Mouse (Mus musculus) limb, embryonic 10.5 days (tissue): ENCODE data around the gene Grik4. TPM values are rescaled to one million over a fixed set of nuclear protein-coding genes. Genes with fewer than 3 reads are reported as not detected.
"Not testable (repeated sequence)": the region's sequence is repeated elsewhere in the genome, so short reads cannot be mapped to it uniquely, and the experiment has no call there.

ENCODE experiments used
- DNase-seq: peaks from one replicate; pipeline ENCODE4 v3.0.0-alpha.2; 2017; ENCODE audit warnings: low spot score
- H3K27ac ChIP-seq: fragments of 300-500 bp; sonication (generic); 2 replicates; pipeline ENCODE4 v1.5.1; 2016; ENCODE audit warnings: mild to moderate bottlenecking
- H3K27me3 ChIP-seq: fragments of 300-500 bp; sonication (generic); 2 replicates; pipeline ENCODE4 v1.6.1; 2016; ENCODE audit warnings: low read depth, mild to moderate bottlenecking; ENCODE audit not compliant: poor library complexity, severe bottlenecking
- H3K36me3 ChIP-seq: fragments of 300-500 bp; sonication (generic); 2 replicates; pipeline ENCODE4 v1.6.1; 2016; ENCODE audit warnings: mild to moderate bottlenecking, moderate library complexity
- H3K4me1 ChIP-seq: fragments of 300-500 bp; sonication (generic); 2 replicates; pipeline ENCODE4 v1.6.1; 2016
- H3K4me3 ChIP-seq: fragments of 300-500 bp; sonication (generic); 2 replicates; pipeline ENCODE4 v1.5.1; 2016; ENCODE audit warnings: mild to moderate bottlenecking, moderate library complexity
- H3K9me3 ChIP-seq: fragments of 300-500 bp; sonication (generic); replicated peaks from 2 replicates; pipeline ENCODE4 v1.6.1; 2016; ENCODE audit warnings: mild to moderate bottlenecking
- WGBS: fragments of 180-500 bp; shearing (Covaris S2); methylation state at CpG from one replicate; pipeline ENCODE4 v1.1.7; 2016; 5-methylcytosine and 5-hydroxymethylcytosine counted together
- polyA plus RNA-seq: library from polyadenylated mRNA; unstranded; fragments of >200 nt; fragmentation: Nextera tagmentation; extraction: Ambion mirVana; gene quantifications from 2 replicates; pipeline ENCODE4 v1.2.1, GENCODE M21; 2016

Grik4 gene
- polyA plus RNA-seq, 1 experiment from 2014 or later: 2.2 TPM

DNA sequence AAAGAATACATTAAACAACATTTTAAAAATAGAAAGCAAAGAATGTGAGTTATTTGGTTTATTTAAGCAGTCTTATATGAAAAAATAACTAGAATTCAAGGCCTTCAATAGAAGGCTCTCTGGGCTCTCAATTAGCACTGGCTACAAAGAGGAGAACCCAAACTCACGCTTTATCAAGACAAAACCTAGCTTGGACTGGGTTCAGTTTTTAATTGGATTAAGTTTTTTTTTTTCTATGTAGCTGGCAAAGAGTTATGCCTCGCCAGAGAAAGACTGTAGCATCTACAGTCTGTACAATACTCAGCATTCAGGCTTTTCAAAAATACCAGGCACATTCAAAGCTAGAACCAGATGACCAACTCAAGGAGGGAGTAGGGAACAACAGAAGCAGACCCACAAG lies 158.0 kb downstream of the Grik4 start:
- H3K27ac ChIP-seq: no peak overlapping the region
- 87% methylated on average over 2 of the region's 2 CpGs for WGBS
- no peak overlapping the region for H3K4me3 ChIP-seq
- H3K4me1 ChIP-seq: peaks cover 28% of the 10 kb centered on the region
- no peaks in the 10 kb centered on the region for H3K36me3 ChIP-seq
- H3K9me3 ChIP-seq: no peaks in the 10 kb centered on the region
- DNase-seq: no peak
- H3K27me3 ChIP-seq: peaks cover 15% of the 10 kb centered on the region; the same call in 1 of the 2 replicates

DNA sequence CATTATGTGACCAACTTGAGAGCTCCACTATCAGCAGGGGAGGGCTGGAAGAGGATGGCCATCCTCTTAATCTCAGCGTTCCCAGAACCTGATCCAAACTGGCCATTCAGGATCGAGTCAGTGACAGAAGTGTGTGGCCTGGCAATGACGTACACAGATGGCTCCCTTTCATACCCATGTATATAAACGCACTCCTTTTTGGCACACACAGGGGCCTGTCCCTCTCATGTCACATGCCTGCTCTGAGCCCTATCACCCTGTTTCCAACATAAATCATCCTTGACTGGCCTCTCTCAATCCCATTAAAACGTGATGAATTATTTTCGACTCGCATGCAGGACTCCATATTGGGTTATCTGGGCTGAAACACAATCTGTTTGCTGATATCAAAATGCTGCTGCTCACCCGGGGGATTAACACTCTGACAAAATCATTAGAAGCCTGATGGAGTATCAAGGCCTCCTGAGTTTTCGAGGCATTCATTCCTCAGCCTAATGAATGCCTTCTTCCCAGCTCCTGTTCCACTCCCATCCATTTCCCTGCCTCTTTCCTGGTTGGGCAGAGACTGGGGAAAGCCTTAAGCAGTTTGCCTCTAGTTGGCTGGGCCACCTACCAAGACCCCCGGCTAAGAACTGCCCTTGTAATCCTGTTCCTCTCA lies 159.0 kb downstream of the Grik4 start:
- Histone ChIP-seq H3K9me3 (no peaks in the 10 kb centered on the region), H3K36me3 (no peaks in the 10 kb centered on the region), H3K27ac (no peak overlapping the region), H3K4me1 (peaks cover 28% of the 10 kb centered on the region), H3K4me3 (no peak overlapping the region), H3K27me3 (peaks cover 10% of the 10 kb centered on the region; the same call in 1 of the 2 replicates)
- WGBS: 64% methylated on average over 10 of the region's 10 CpGs
- DNase-seq: no peak

DNA sequence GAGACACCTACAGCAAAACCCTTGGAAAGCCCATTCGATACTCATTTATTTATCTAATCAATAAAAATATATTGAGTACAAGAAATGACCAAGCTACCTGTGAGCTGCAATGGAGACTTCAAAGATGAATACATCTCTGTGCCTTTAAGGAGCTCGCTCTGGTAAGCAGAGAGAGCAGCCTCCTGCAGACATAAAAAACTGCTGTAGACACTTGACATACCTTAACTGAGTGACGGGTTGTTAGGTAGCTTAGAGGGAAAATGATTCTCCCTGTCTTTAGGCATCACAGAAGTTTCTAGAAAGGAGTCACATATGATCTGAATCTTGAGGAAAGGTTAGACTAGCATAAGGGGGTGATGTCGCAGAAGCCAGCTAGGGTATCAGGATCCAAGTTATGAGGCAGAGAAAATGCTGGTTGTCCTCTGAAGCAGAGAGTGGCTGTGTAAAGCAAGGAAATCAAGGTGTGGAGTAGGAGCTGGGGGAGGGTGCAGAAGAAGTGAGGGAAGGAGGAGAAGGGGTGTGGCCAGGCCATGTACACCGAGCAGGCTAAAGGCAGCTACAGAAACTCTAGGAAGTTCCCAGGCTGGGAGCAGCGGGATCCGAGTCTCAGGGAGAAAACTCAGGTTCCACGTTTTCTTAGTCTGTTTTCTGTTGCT lies 160.9 kb downstream of the Grik4 start:
- no peak for DNase-seq
- Histone ChIP-seq H3K27ac (no peak overlapping the region), H3K4me3 (no peak overlapping the region), H3K27me3 (peaks cover 15% of the 10 kb centered on the region; the same call in 1 of the 2 replicates), H3K36me3 (no peaks in the 10 kb centered on the region), H3K9me3 (no peaks in the 10 kb centered on the region), H3K4me1 (peaks cover 38% of the 10 kb centered on the region)
- 52% methylated on average over 8 of the region's 8 CpGs for WGBS

DNA sequence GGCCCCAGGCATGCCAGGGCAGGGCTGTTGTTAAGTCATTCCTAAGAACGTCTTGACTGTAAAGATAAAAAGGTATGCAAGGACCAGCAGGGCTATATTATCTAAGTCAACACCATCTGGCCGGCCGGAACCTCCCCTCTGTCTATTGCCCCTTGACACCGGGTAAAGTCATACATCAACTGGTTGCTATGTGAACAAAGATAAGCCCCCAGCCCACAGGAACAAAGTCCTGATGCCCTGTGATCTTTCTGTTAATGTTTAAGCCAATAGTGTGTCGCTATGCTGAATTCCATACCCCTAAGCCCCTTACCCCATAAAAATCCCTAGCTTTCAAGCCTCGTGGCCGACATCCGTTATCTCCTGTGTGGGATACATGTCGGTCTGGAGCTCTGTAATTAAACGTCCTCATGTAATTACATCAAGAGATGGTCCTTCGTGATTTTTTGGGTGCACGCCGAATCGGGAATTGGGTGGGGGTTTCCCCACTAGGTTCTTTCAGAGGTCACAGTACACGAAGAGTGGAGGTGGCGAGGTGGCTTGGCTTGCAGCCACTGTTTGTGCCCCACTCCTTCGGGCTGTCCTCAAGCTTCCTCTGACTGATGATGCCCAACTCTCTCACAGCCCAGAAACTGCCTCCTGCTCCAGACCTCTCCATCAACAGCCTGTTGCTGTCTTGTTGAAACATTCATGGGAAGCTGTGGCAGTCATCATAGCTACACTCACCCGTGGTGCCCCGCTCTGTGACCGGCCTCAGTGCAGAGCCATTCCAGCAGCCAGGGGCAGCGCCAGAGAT lies 165.6 kb downstream of the Grik4 start:
- Histone ChIP-seq H3K27ac (peak overlapping the region; percentile 65), H3K27me3 (peaks cover 34% of the 10 kb centered on the region), H3K4me1 (peaks cover 64% of the 10 kb centered on the region)
- not testable (repeated sequence) for H3K9me3 ChIP-seq, H3K4me3 ChIP-seq, H3K36me3 ChIP-seq, DNase-seq
- 26% methylated on average over 21 of the region's 21 CpGs for WGBS

DNA sequence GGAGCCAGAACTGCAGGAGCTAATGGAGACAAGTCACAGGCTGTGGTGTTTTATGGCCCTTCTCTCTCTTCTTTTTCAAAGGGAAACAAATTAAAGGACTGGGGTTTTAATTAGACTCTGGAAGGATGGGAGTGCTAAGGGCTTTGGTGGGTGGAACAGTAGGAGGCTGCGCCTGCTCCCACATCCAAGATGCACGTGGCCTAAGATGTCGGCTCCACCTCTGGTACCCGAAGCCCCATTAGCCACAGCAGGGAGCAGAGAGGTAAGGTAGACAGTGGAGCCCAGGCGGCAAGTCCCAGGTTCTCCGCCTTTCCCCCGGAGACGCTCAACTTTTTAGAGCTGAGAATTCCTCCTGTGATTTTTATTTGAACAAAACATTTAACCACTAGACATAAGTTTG lies 166.4 kb downstream of the Grik4 start:
- 20% methylated on average over 8 of the region's 8 CpGs for WGBS
- Histone ChIP-seq H3K4me3 (no peak overlapping the region), H3K36me3 (no peaks in the 10 kb centered on the region), H3K4me1 (peaks cover 58% of the 10 kb centered on the region), H3K27ac (peak overlapping the region; percentile 37), H3K27me3 (peaks cover 34% of the 10 kb centered on the region), H3K9me3 (no peaks in the 10 kb centered on the region)
- no peak for DNase-seq

DNA sequence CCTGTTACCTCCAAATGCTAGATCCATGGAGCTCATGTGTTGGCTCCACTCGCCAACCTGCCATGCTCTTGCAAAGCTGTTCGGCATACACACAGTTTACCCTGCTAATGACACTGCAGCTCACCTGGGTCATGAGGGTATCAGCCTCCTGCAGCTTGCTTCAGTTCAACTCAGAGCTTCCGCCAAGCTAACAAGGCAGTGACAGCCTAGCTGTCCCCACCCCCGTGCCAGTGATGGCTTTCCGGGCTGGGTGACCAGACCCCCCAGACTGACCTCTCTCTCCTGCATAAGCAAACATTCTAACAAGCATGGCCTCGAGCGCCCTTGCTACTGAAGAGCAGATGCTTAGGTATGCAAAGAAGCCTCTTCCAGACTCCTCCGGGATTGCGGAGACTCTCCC lies 167.5 kb downstream of the Grik4 start:
- H3K9me3 ChIP-seq: no peaks in the 10 kb centered on the region
- 36% methylated on average over 9 of the region's 9 CpGs for whole genome bisulfite sequencing
- peaks cover 34% of the 10 kb centered on the region for H3K27me3 ChIP-seq
- DNase-seq: no peak
- H3K36me3 ChIP-seq: no peaks in the 10 kb centered on the region
- H3K4me1 ChIP-seq: peaks cover 58% of the 10 kb centered on the region
- H3K27ac ChIP-seq: peak overlapping the region; percentile 10; the same call in 1 of the 2 replicates
- H3K4me3 ChIP-seq: no peak overlapping the region

DNA sequence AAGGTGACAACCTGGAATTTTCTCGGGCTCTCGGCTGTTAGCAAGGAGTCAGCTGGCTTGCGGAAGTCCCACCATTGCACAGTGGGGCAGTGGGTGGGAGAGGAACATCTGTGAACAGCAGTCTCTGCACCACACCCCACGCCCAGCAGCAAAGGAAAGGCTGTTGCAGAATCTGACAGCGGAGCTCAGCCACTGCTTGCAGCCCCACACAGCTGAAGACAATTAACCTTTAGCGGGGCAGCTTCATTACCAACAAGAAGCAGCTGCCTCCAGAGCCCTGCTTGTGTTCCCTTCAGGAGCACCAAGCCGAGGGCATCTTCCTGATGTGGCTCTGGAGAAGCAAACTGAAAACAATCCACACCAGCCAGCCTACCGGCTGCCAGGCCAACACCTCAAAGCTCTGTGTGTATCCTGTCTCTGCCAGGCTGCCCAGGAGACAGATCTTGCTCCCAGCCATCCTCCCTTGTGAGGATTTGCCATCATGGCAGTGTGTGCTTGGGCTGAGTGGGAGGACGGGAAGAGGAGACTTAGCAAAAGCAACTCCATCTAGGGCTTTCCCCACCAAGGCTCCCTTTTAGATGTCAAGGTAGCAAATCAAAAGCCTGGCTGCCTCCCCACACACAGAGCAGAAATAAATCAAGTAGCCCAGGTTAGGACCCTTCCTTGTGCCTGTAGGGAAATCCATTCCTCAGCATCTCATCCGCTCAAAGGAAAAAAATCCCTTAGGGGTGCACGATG lies 179.3 kb downstream of the Grik4 start:
- peaks cover 66% of the 10 kb centered on the region for H3K4me1 ChIP-seq
- H3K9me3 ChIP-seq: no peaks in the 10 kb centered on the region
- H3K27ac ChIP-seq: peak overlapping the region; percentile 81
- 20% methylated on average over 11 of the region's 11 CpGs for WGBS
- H3K36me3 ChIP-seq: no peaks in the 10 kb centered on the region
- no peaks in the 10 kb centered on the region for H3K27me3 ChIP-seq
- peak; percentile 82 for DNase-seq
- H3K4me3 ChIP-seq: peak overlapping the region; percentile 9; the same call in 1 of the 2 replicates

DNA sequence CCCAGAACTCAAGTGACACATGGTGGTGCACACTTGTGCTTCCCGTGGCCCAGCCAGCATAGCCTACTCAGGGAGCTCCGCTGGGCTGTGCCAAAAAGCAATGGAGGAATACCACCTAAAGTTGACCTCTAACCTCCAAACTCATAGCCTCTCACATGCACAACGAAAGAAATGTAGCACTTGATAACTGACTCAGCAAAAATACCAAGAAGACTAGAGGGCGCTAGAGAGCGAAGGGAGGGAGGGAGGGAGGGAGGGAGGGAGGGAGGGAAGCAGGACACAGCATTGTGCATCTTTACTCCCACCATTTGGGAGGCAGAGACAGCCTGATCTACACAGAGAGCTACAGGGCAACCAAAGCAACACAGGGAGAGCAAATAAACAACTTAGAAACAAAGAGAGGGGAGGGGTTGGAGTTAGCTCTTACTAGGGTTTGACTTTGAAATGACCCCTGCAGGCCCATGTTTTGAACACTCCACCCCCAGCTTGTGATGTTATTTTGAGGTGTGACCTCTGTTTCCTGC lies 185.5 kb downstream of the Grik4 start:
- Histone ChIP-seq H3K9me3 (no peaks in the 10 kb centered on the region), H3K27me3 (0 out of 2 replicates have a peak, but pooled peaks cover 3% of the 10 kb centered on the region), H3K4me1 (peaks cover 67% of the 10 kb centered on the region), H3K4me3 (no peak overlapping the region), H3K36me3 (no peaks in the 10 kb centered on the region), H3K27ac (0 out of 2 replicates have a peak overlapping the region, but pooled peaks have one; percentile 59)
- DNase-seq: no peak
- 53% methylated on average over 5 of the region's 5 CpGs for WGBS

DNA sequence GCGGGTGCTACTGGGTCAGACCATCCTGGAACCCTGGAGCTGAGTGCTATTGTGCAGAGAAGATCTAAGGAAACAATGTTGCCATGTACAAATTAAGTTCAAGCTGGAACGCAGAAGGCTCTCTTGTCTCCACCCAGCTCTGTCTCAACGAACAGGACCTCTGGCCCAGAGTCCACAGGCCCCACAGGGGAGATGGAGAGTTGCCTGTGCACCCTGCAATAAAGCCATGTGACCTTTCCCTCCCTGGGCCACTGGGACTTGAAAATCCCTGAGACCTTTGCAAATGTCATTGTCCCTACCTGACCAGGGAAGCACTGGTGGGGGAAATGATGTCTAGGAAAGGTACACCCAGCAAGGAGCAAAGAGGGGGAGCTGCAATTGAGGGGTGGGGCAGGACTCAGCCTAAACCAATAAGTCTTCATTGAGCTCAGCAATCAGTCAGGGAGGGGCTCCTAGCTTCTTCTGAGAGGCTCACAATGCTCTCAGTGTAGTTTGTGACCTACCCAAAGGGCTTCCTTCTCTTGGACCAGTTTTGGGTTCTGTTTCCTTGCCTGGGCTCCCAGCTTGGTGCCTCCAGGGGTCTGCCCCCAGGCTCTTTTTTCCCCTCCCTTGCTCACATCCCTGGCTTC lies 187.2 kb downstream of the Grik4 start:
- no peak overlapping the region for H3K4me3 ChIP-seq
- peaks cover 57% of the 10 kb centered on the region for H3K4me1 ChIP-seq
- H3K27ac ChIP-seq: 0 out of 2 replicates have a peak overlapping the region, but pooled peaks have one; percentile 3
- H3K36me3 ChIP-seq: no peaks in the 10 kb centered on the region
- WGBS: 74% methylated on average over 3 of the region's 3 CpGs
- DNase-seq: no peak
- no peaks in the 10 kb centered on the region for H3K9me3 ChIP-seq
- H3K27me3 ChIP-seq: 0 out of 2 replicates have a peak, but pooled peaks cover 3% of the 10 kb centered on the region

DNA sequence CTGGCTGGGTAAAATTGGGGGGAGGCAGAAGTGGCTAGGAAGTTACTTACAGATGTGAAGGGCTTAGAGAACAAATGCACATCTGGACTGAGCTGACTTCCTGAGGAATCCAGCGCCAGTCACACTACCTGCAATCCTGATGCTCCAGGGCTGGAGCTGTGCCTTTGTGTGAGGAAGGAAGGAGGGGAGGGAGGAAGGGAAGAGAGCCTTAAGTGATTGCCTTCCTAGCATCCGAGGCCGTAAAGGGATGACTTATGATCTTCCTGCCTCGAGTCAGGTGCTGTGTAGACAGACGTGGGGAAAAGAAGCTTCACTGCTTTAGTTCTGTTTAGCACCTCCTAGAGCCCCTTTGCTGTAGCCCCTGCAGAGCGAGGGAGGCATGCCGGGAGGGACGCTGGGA lies 189.6 kb downstream of the Grik4 start:
- DNase-seq: no peak
- Histone ChIP-seq H3K27ac (peak overlapping the region; percentile 21; the same call in 1 of the 2 replicates), H3K9me3 (no peaks in the 10 kb centered on the region), H3K36me3 (no peaks in the 10 kb centered on the region), H3K27me3 (0 out of 2 replicates have a peak, but pooled peaks cover 3% of the 10 kb centered on the region), H3K4me3 (no peak overlapping the region), H3K4me1 (peaks cover 33% of the 10 kb centered on the region)
- 20% methylated on average over 8 of the region's 8 CpGs for WGBS

DNA sequence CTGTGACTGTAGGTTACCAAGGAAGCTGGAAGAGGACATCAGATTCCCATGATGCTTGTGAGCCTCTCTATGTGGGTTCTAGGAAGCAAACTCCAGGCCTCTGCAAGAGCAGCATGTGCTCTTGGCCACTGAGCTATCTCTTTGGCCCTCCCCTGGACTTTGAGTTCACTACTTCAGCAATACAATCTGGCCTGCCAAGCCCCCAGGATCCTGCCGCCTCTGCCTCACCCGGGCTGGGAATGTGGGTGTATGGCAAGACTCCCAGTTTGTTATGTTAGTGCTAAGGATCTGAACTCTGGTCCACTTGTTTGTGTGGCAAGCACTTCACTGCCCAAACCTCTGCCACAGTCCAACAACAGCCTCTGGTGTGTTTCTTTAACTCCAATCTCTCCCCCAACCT lies 193.1 kb downstream of the Grik4 start:
- Histone ChIP-seq H3K27me3 (0 out of 2 replicates have a peak, but pooled peaks cover 3% of the 10 kb centered on the region), H3K27ac (no peak overlapping the region), H3K4me1 (peaks cover 20% of the 10 kb centered on the region), H3K9me3 (no peaks in the 10 kb centered on the region), H3K36me3 (no peaks in the 10 kb centered on the region), H3K4me3 (no peak overlapping the region)
- DNase-seq: no peak
- WGBS: 89% methylated on average over 2 of the region's 2 CpGs

DNA sequence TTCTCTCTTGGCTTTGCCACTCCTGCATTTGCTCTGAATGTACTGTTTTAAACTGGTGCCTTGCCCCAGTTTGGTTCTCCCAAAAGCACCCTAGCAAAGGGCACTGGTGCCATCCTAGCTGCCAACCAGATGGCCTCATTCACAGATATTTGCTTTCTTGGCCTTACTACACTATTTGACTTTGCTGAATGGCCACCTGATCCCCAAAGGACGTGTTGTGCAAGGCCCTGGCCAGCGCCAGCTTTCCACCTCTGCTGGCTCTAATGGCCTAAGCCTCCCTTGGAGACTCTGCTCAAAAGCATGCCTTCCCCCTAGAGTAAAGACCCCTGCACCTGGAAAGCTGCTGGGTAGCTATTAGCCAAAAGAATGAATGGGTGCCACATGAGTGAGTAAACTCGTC lies 194.1 kb downstream of the Grik4 start:
- no peak overlapping the region for H3K4me3 ChIP-seq
- peaks cover 16% of the 10 kb centered on the region for H3K4me1 ChIP-seq
- no peak overlapping the region for H3K27ac ChIP-seq
- no peaks in the 10 kb centered on the region for H3K9me3 ChIP-seq
- no peak for DNase-seq
- H3K36me3 ChIP-seq: no peaks in the 10 kb centered on the region
- no peaks in the 10 kb centered on the region for H3K27me3 ChIP-seq
- 75% methylated on average over 3 of the region's 3 CpGs for WGBS
